Mouse (Mus musculus): ENCODE data around the gene Wnk4.

The Wnk4 gene

GRCm38 (mm10) chr11:101245071-101245470, 15.3 kb upstream of the Wnk4 start:
- no peak for DNase-seq (ENCODE audit: low read depth, low spot score)

- DNase-seq (ENCODE audit: low read depth, low spot score) = no peak
Measured at GRCm38 (mm10) chr11:101245855-101246701, 14.3 kb upstream of the Wnk4 start, which contains the start of gene Ramp2. Gene Ramp2, plus strand, starts transcription at chr11:101246028.

- no peak for DNase-seq (ENCODE audit: low read depth, low spot score)
Measured at GRCm38 (mm10) chr11:101246702-101247012, 13.7 kb upstream of the Wnk4 start.

GRCm38 (mm10) chr11:101247521-101248030, 12.8 kb upstream of the Wnk4 start:
- DNase-seq (ENCODE audit: low read depth, low spot score) = no peak

- DNase-seq (ENCODE audit: low read depth, low spot score) = peak; percentile 71
Measured at GRCm38 (mm10) chr11:101248258-101248994, 11.9 kb upstream of the Wnk4 start.

- no peak for DNase-seq (ENCODE audit: low read depth, low spot score)
Measured at GRCm38 (mm10) chr11:101251031-101251430, 9.3 kb upstream of the Wnk4 start.

- peak; percentile 66 for DNase-seq (ENCODE audit: low read depth, low spot score)
Measured at GRCm38 (mm10) chr11:101252941-101253340, 7.4 kb upstream of the Wnk4 start.

- peak; percentile 90 for DNase-seq (ENCODE audit: low read depth, low spot score)
Measured at GRCm38 (mm10) chr11:101253613-101254389, 6.6 kb upstream of the Wnk4 start, which contains the start of gene Vps25. Gene Vps25, plus strand, starts transcription at chr11:101253707.

- DNase-seq (ENCODE audit: low read depth, low spot score) = no peak
Measured at GRCm38 (mm10) chr11:101255826-101256775, 4.3 kb upstream of the Wnk4 start.

- peak; percentile 77 for DNase-seq (ENCODE audit: low read depth, low spot score)
Measured at GRCm38 (mm10) chr11:101259261-101259712, 1.1 kb upstream of the Wnk4 start.

GRCm38 (mm10) chr11:101260826-101261380, 536 bp downstream of the Wnk4 start:
- DNase-seq (ENCODE audit: low read depth, low spot score) = no peak

GRCm38 (mm10) chr11:101262272-101262967, 2.1 kb downstream of the Wnk4 start:
- no peak for DNase-seq (ENCODE audit: low read depth, low spot score)

GRCm38 (mm10) chr11:101263138-101263988, 3.0 kb downstream of the Wnk4 start:
- DNase-seq (ENCODE audit: low read depth, low spot score) = no peak

- DNase-seq (ENCODE audit: low read depth, low spot score) = no peak
Measured at GRCm38 (mm10) chr11:101263989-101264280, 3.6 kb downstream of the Wnk4 start.

GRCm38 (mm10) chr11:101264954-101265471, 4.6 kb downstream of the Wnk4 start:
- DNase-seq (ENCODE audit: low read depth, low spot score) = no peak

GRCm38 (mm10) chr11:101265906-101266305, 5.5 kb downstream of the Wnk4 start:
- no peak for DNase-seq (ENCODE audit: low read depth, low spot score)

GRCm38 (mm10) chr11:101269577-101270116, 9.3 kb downstream of the Wnk4 start:
- no peak for DNase-seq (ENCODE audit: low read depth, low spot score)

- no peak for DNase-seq (ENCODE audit: low read depth, low spot score)
Measured at GRCm38 (mm10) chr11:101272446-101272845, 12.1 kb downstream of the Wnk4 start.
